Mouse (Mus musculus) 416B (cell line): ENCODE measurements at regions not wholly inside any gene's neighbourhood (a gene's known extent, or its start where the extent isn't known, plus 50 kb on each side); places are given as distances from the start of the nearest gene placed in this dataset.

Source experiments
- DNase-seq: peaks from one replicate; pipeline ENCODE4 v3.0.0; 2011; ENCODE audit warnings: low read depth

GRCm38 (mm10) chr16:23680434-23680833 lies 159.8 kb upstream of the Masp1 start:
- DNase-seq, result no peak

GRCm38 (mm10) chr16:23672375-23672774 lies 151.8 kb upstream of the Masp1 start:
- no peak for DNase-seq

- no peak for DNase-seq
These were observed 149.5 kb upstream of the Masp1 start for GRCm38 (mm10) chr16:23670161-23670560.

GRCm38 (mm10) chr16:23669651-23670050 lies 149.0 kb upstream of the Masp1 start:
- DNase-seq, result no peak
